Mouse (Mus musculus): ENCODE measurements around the gene Slc50a1. TPM values are rescaled to one million over a fixed set of nuclear protein-coding genes. Genes with fewer than 3 reads are reported as not detected.

Gene Slc50a1
- polyA plus RNA-seq, 1 experiment = 9.7 TPM

GRCm38 (mm10) chr3:89227307-89228179 is 42.8 kb downstream of the Slc50a1 start:
- Histone ChIP-seq H3K27me3 (ENCODE audit: control insufficient read depth, insufficient read depth, low read length) (no peaks in the 10 kb centered on the region), H3K27ac (ENCODE audit: control insufficient read depth, insufficient read depth, low read depth, low read length) (peak overlapping the region; percentile 76), H3K4me1 (ENCODE audit: control insufficient read depth, insufficient read depth, low read length) (peaks cover 20% of the 10 kb centered on the region), H3K4me3 (ENCODE audit: control insufficient read depth, low read depth, low read length) (peak overlapping the region; percentile 89), H3K36me3 (ENCODE audit: control insufficient read depth, insufficient read depth, low read length) (no peaks in the 10 kb centered on the region; the same call in 1 of the 2 replicates)
- 0 out of 2 replicates have a peak, but pooled peaks have one; percentile 52 for TF ChIP-seq POLR2A (IDR thresholded peaks at IDR 0.05; ENCODE audit: control insufficient read depth, low read depth, low read length)
- no peak for TF ChIP-seq CTCF (IDR thresholded peaks at IDR 0.05; ENCODE audit: control insufficient read depth, insufficient read depth, insufficient replicate concordance, low read depth, low read length)

GRCm38 (mm10) chr3:89226900-89227299 is 43.5 kb downstream of the Slc50a1 start, which contains the start of gene Mtx1:
TSS of gene Mtx1 (minus strand) at chr3:89227088.
- Histone ChIP-seq H3K27ac (ENCODE audit: control insufficient read depth, insufficient read depth, low read depth, low read length) (peak within 1 kb of the TSS; percentile 76), H3K27me3 (ENCODE audit: control insufficient read depth, insufficient read depth, low read length) (no peaks in the 10 kb centered on the region), H3K4me3 (ENCODE audit: control insufficient read depth, low read depth, low read length) (peak within 1 kb of the TSS; percentile 89), H3K36me3 (ENCODE audit: control insufficient read depth, insufficient read depth, low read length) (no peaks in the 10 kb centered on the region; the same call in 1 of the 2 replicates), H3K4me1 (ENCODE audit: control insufficient read depth, insufficient read depth, low read length) (peaks cover 20% of the 10 kb centered on the region)
- TF ChIP-seq CTCF (IDR thresholded peaks at IDR 0.05; ENCODE audit: control insufficient read depth, insufficient read depth, insufficient replicate concordance, low read depth, low read length) (no peak), POLR2A (IDR thresholded peaks at IDR 0.05; ENCODE audit: control insufficient read depth, low read depth, low read length) (no peak)

- Histone ChIP-seq H3K4me3 (ENCODE audit: control insufficient read depth, low read depth, low read length) (peak overlapping the region; percentile 89), H3K4me1 (ENCODE audit: control insufficient read depth, insufficient read depth, low read length) (peaks cover 20% of the 10 kb centered on the region), H3K27me3 (ENCODE audit: control insufficient read depth, insufficient read depth, low read length) (no peaks in the 10 kb centered on the region), H3K36me3 (ENCODE audit: control insufficient read depth, insufficient read depth, low read length) (no peaks in the 10 kb centered on the region; the same call in 1 of the 2 replicates), H3K27ac (ENCODE audit: control insufficient read depth, insufficient read depth, low read depth, low read length) (no peak overlapping the region; the same call in 1 of the 2 replicates)
- no peak for TF ChIP-seq POLR2A (IDR thresholded peaks at IDR 0.05; ENCODE audit: control insufficient read depth, low read depth, low read length)
- no peak for TF ChIP-seq CTCF (IDR thresholded peaks at IDR 0.05; ENCODE audit: control insufficient read depth, insufficient read depth, insufficient replicate concordance, low read depth, low read length)
These were observed 44.0 kb downstream of the Slc50a1 start for GRCm38 (mm10) chr3:89226361-89226760.

GRCm38 (mm10) chr3:89225918-89226317 is 44.5 kb downstream of the Slc50a1 start:
- Histone ChIP-seq H3K27ac (ENCODE audit: control insufficient read depth, insufficient read depth, low read depth, low read length) (no peak overlapping the region; the same call in 1 of the 2 replicates), H3K36me3 (ENCODE audit: control insufficient read depth, insufficient read depth, low read length) (no peaks in the 10 kb centered on the region; the same call in 1 of the 2 replicates), H3K27me3 (ENCODE audit: control insufficient read depth, insufficient read depth, low read length) (no peaks in the 10 kb centered on the region), H3K4me1 (ENCODE audit: control insufficient read depth, insufficient read depth, low read length) (peaks cover 20% of the 10 kb centered on the region), H3K4me3 (ENCODE audit: control insufficient read depth, low read depth, low read length) (peak overlapping the region; percentile 89)
- TF ChIP-seq CTCF (IDR thresholded peaks at IDR 0.05; ENCODE audit: control insufficient read depth, insufficient read depth, insufficient replicate concordance, low read depth, low read length) = no peak
- no peak for TF ChIP-seq POLR2A (IDR thresholded peaks at IDR 0.05; ENCODE audit: control insufficient read depth, low read depth, low read length)

GRCm38 (mm10) chr3:89225321-89225815 is 45.0 kb downstream of the Slc50a1 start:
- TF ChIP-seq CTCF (IDR thresholded peaks at IDR 0.05; ENCODE audit: control insufficient read depth, insufficient read depth, insufficient replicate concordance, low read depth, low read length) = no peak
- TF ChIP-seq POLR2A (IDR thresholded peaks at IDR 0.05; ENCODE audit: control insufficient read depth, low read depth, low read length) = no peak
- H3K27me3 ChIP-seq (ENCODE audit: control insufficient read depth, insufficient read depth, low read length) = no peaks in the 10 kb centered on the region

GRCm38 (mm10) chr3:89224796-89225195 is 45.6 kb downstream of the Slc50a1 start:
- Histone ChIP-seq H3K4me1 (ENCODE audit: control insufficient read depth, insufficient read depth, low read length) (peaks cover 20% of the 10 kb centered on the region), H3K27ac (ENCODE audit: control insufficient read depth, insufficient read depth, low read depth, low read length) (no peak overlapping the region), H3K4me3 (ENCODE audit: control insufficient read depth, low read depth, low read length) (peak overlapping the region; percentile 89), H3K27me3 (ENCODE audit: control insufficient read depth, insufficient read depth, low read length) (no peaks in the 10 kb centered on the region), H3K36me3 (ENCODE audit: control insufficient read depth, insufficient read depth, low read length) (no peaks in the 10 kb centered on the region; the same call in 1 of the 2 replicates)
- TF ChIP-seq POLR2A (IDR thresholded peaks at IDR 0.05; ENCODE audit: control insufficient read depth, low read depth, low read length) (no peak), CTCF (IDR thresholded peaks at IDR 0.05; ENCODE audit: control insufficient read depth, insufficient read depth, insufficient replicate concordance, low read depth, low read length) (no peak)

More at GRCm38 (mm10) chr3:89225321-89225815, 45.0 kb downstream of the Slc50a1 start:
- no peak overlapping the region; the same call in 1 of the 2 replicates for H3K27ac ChIP-seq (ENCODE audit: control insufficient read depth, insufficient read depth, low read depth, low read length)
- peak overlapping the region; percentile 89 for H3K4me3 ChIP-seq (ENCODE audit: control insufficient read depth, low read depth, low read length)
- H3K4me1 ChIP-seq (ENCODE audit: control insufficient read depth, insufficient read depth, low read length) = peaks cover 20% of the 10 kb centered on the region
- no peaks in the 10 kb centered on the region; the same call in 1 of the 2 replicates for H3K36me3 ChIP-seq (ENCODE audit: control insufficient read depth, insufficient read depth, low read length)

- Histone ChIP-seq H3K4me1 (ENCODE audit: control insufficient read depth, insufficient read depth, low read length) (peaks cover 4% of the 10 kb centered on the region), H3K27me3 (ENCODE audit: control insufficient read depth, insufficient read depth, low read length) (no peaks in the 10 kb centered on the region), H3K36me3 (ENCODE audit: control insufficient read depth, insufficient read depth, low read length) (no peaks in the 10 kb centered on the region; the same call in 1 of the 2 replicates), H3K27ac (ENCODE audit: control insufficient read depth, insufficient read depth, low read depth, low read length) (no peak overlapping the region), H3K4me3 (ENCODE audit: control insufficient read depth, low read depth, low read length) (no peak overlapping the region)
- TF ChIP-seq CTCF (IDR thresholded peaks at IDR 0.05; ENCODE audit: control insufficient read depth, insufficient read depth, insufficient replicate concordance, low read depth, low read length) = no peak
- TF ChIP-seq POLR2A (IDR thresholded peaks at IDR 0.05; ENCODE audit: control insufficient read depth, low read depth, low read length) = no peak
These were observed 49.2 kb downstream of the Slc50a1 start for GRCm38 (mm10) chr3:89221167-89221566.

Measured in testis, adult 2 months (tissue).